Mouse (Mus musculus): Measurements from ENCODE around the gene Tatdn2.

Gene Tatdn2

DNA sequence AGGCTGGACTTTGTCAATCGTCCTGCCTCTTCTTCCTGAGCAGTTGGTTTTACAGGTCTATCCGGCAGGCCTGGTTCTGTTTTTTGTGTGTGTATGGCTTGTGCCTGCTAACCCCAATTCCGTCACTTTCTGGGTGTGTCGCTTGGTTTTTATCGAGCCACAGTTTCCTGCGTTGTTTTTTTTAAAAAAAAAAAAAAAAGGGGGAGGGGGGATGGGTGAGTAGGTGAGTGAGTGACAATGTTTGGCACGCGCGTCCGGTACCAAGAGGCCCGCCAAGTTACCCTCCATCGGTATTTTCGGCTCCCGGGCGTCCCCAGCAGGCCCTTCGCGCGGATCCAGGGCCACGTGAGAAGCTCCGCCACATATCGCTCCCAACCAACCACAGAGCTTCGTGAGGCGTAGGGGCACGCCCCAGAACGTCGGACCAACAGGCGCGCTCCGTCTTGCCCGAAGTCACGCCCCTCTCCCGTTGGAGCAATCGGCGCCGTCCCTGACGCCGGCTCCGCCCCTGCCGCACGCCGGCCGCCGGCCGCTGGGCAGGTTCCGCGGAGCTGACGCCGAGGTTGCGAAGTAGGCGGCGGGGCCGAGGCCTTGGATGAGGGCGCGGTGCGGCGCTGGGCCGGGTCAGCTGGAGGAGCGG lies at the start of gene Tatdn2:
Gene Tatdn2 (plus strand): TSS at position 469 of the 640 bp plus-strand sequence.
- peak; percentile 98 for DNase-seq (ENCODE audit: inconsistent ontology term)

DNA sequence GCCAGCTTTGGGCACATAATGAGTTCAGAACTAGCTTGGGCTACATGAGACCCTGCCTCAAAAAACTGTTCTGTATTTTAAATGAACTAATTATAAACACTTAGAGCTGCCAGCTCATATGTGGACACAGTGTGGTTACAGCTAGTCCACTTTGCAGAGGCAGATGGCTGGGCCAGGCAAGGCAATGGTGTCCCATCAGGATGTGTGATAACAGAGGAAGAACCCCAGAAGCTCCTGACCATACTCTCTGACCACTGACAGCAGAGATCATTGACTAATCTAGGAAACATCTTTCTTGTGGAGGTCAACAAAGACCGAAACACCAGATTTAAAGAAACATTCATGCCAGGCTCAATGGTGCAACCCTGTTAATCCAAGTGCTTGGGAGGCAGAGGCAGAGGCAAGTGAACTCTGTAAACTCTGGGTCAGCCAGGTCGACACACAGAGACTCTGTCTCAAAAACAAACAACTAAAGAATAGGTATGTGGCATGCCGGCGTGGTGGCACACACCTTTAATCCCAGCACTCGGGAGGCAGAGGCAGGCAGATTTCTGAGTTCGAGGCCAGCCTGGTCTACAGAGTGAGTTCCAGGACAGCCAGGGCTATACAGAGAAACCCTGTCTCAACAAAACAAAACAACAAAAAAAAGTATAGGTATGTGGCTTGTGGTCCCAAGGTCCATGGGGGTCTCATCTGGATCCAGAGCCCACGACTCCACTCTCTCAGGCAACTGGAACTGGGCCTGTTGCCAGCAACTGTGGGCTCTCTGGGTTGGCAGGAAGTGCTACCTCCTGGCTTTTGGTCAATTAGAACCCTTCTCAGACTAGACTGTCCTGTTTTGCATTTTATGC lies 47.3 kb upstream of the Tatdn2 start:
- DNase-seq (ENCODE audit: inconsistent ontology term): no peak

DNA sequence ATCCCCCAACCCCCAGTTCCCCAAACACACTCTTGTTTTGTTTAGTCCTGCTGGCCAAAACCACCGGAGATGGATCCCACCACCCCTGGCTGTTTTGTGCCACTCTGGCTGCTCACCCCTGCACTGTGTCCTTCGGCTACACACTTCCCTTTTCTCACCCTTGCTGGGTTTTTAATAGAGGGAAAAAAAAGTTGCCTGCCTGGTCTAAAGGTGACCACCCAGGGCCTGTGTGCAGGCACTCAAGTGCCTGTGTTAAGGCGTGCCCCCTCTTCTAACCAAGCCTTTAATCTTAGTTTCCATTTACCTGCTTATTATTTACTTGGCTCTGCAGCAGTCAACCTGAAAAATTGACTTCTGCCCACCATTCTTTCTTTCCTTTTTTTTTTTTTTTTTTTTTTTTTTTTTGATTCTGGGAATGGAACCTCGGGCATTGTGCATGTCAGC lies 46.6 kb upstream of the Tatdn2 start:
- no peak for DNase-seq (ENCODE audit: inconsistent ontology term)

DNA sequence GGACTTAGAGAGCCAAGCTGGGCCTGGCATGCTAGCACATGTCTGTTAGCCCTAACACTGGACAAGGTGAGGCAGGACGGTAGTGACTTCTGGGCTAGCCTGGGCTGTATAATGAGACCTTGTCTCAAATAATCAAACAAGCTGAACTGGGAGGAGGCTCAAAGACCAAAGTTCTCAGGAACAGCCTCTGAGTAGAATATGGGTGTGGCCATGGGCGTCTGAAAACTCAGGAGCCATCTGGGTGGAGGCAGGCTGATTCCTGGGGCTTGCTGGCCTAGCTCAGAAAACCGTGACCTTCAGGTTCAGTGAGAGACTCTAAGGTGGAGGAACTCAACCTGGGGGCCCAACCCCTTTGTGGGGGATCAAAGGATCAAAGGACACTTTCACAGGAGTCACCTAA lies 45.2 kb upstream of the Tatdn2 start:
- DNase-seq (ENCODE audit: inconsistent ontology term): no peak

DNA sequence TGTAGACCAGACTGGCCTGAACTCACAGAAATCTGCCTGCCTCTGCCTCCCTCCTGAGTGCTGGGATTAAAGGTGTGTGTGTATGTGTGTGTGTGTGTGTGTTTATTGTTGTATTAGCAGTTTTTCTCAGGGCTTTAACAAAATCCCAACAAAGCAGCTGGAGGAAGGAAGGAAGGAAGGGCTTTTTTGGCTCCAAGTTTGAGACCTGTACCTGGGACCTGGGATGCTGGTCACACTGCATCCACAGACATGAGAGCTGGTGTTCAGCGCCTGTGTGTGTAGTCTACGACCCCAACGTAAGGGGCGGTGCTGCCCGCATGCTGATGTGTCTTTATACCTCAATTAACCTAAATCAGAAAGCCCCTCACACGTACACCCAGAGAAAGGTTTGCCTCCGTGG lies 43.3 kb upstream of the Tatdn2 start:
- DNase-seq (ENCODE audit: inconsistent ontology term): no peak

DNA sequence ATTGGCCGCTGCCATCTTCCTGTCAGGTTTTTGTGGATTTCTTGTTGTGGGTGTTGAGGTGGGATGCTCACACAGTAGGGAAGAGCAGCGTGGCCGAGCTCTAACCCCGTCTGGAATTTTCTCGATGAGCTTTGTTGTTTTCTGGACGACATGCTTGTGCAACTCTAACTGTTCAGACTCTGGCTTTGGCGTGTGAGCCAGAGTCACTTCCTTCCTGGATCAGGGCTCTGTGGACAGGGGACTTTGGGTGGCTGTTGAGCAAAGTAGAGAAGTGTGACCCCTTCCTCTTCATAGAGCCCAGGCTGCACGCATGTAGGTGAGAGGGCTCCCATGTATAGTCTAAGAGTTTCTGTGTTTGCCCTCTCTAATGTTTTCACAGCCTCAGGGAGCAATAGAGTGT lies 42.7 kb upstream of the Tatdn2 start:
- DNase-seq (ENCODE audit: inconsistent ontology term): no peak

DNA sequence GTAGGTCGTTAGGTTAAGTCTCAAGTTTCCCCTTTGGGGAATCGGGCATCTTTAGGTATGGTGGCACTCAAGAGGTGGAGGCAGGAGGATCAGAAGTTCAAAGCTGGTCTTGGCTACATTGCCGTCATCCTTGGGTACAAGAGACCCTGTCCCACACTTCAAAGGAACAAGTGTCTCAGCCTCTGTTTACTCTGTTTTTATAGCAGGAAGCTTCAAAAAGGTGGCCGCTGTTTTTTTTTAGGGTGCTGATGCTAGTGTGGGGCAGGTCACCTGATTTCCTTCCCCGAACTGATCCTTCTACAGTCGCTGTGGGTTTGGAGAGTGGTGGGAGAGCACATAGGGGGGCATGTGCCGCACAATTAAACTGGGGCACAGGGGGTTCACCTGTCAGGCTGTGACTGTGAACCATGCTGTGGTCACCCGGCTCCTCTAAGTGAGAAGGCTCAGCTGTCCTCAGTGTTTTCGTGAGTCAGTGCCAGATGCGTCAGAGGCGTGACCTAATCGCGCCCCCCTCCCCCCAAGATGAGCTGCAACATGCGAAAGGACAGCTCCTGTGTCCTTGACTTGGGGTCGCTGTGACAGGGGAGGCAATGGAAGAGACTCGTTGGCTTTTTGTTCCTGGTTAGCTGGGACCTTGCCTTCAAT lies 42.0 kb upstream of the Tatdn2 start:
- no peak for DNase-seq (ENCODE audit: inconsistent ontology term)

DNA sequence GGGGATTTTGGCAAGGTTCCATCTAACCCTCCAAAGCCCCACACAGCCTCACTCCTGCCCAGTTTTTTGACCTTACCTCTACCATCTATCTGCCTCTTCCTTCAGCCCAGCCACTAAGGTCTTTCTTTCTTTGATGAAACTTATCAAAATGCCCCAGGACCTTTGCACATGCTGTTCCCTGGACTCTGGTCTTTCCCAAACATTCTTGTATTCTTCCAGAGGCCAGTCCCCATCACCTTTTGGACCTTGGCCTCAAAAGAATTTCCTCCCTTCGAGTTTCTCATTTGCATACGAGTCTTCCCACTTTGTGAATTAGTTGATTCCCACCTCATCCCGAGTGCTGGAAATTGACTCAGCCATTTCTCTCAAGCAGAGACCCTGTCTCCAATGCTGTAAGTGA lies 41.4 kb upstream of the Tatdn2 start:
- no peak for DNase-seq (ENCODE audit: inconsistent ontology term)

DNA sequence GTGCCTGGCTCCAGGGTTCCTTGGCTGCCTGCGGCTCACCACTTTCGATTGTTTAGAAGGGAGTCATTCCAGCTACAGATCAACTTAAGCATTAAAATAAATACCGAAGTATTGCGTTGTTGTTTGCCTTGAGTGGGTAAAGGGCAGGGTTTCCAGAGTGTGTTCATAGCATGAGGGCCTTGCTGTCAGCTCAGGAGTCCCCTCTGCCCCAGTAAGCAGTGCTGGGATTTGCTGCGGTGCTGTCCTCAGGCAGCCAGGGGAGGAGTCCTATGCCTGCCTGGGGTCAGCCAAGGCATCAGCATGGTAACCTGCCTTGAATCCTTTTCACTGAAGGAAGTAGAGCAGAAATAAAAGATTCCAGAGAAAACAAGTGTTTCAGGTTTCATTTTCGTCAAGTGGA lies 40.0 kb upstream of the Tatdn2 start:
- DNase-seq (ENCODE audit: inconsistent ontology term): peak; percentile 93

DNA sequence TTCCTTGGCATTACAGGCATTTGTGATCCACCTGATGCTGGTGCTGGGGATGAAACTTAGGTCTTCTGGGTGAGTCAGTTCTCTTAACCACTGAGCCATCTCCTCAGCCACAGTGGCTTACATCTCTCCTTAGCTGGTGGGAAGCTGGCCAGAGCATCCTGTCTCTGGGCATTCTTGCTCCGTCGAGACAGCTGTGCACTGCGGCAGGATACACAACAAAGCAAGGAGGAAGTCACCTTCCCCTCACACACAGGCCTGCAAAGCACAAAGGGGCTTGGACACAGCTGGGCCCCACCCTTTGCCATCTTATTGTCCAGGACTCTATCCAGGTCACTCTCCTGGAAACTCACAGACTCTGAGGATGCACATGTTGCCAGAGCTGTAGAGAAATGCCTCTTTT lies 38.6 kb upstream of the Tatdn2 start:
- DNase-seq (ENCODE audit: inconsistent ontology term): peak; percentile 50

DNA sequence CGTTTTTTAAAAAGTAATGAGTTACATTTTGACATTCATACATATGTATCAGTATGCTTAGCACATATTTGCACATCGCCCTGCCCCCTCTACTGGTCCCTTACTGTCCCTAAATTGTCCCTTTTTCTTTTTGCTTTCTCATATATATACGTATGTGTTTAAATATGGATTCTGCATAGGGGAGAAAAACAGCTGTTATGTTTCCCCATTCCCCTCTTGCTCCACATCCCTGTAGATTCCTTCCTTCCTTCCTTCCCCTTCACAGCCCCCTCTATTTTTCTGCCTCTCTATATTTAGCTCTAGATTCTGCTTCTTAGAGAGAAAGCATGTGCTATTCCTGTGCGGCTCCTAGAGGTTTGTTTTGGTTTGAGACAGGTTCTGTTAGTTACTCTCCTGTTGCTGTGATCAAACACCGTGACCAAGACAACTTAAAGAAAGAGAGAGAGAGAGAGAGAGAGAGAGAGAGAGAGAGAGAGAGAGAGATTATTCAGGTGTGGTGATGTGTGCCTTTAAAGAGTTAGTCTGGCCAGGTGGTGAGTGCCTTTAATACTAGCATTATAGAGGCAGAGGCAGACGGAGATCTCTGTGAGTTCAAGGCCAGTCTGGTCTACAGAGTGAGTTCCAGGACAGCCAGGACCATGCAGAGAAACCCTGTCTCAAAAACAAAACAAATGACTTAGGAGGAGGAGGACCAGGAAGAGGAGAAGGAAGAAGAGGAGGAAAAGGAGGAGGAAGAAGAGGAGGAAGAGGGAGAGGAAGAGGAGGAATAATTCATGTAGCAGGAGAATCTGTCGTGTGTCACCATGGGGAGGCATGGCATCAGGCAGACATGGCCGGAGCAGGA lies 37.0 kb upstream of the Tatdn2 start:
- no peak for DNase-seq (ENCODE audit: inconsistent ontology term)

DNA sequence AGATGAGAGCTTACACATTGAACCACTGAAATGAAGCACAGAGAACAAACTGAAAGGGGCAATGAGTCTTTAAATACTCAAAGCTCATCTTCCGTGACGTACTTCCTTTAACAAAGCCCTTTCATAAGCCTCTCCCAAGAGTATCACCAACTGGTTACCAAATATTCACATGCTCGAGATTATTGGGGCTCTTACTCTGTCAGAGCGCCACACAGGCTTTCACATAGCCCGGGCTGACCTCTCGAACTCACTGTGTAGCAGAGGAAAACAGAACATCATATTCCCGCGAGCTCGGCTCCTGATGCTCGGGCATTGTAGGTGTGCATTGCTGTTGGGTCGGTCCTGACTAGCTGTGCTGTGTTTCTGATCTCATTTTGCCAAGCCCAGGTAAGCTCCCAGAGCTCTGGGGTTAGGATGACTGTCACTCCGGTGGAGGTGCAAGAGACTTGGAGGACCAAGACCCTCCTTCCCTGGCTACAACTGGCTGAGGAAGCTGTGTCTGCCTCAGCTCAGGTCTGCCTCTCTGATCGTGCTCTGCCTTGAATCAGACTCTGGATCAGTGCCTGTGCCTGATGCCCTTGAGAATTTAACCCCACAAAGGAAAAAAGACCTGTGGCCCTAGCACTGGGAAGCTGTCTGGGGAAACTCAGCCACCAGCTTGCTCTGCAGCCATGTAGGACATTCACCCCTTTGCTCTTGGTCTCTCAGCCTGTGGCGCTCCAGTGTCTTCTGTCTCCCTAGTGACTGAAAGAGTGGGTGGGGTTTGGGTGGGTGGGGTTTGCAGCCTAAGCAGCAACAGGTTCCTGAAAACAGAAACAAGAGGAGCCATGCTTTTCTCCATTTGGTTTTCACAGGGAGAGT lies 36.1 kb upstream of the Tatdn2 start:
- DNase-seq (ENCODE audit: inconsistent ontology term): peak; percentile 78

DNA sequence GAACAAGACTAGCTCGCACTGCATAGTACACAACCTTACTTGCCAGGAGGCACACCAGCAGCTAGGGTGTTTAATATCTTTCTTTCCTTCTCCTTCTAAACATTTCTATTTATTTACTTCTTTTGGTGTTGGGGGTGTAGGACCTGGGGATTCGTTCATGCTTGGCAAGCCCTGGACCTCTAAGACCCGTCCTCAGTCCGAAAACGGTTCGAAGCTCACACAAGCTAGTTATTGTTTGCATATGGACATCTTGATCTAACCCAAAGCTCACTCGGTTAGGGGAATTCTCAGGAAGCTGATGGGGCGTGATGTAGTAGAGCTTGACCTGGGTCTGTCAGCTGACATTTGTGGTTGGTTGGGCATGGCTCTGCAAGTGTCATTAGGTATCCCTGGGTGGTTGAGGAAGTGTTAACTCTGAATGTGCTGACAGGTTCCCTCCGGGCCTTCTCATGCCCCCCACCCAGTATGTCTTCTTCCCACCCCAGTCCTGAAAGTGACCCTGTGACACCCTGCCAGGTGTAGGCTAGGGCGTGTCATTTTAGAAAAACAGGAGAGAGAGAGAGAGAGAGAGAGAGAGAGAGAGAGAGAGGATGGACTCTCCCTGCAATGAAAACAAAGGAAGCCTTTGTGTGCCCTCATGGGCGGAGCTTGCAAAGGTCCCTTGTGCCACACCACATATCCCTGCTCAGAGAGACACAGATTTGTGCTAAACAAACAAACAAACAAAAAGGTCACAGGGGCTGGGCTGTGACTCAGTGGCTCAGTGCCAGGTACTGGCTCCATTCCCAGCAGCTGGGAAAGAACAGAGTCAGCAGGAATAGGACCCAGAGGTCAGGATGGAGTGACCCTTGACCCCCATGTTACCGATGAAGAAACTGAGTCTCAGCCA lies 35.3 kb upstream of the Tatdn2 start:
- DNase-seq (ENCODE audit: inconsistent ontology term): peak; percentile 77

DNA sequence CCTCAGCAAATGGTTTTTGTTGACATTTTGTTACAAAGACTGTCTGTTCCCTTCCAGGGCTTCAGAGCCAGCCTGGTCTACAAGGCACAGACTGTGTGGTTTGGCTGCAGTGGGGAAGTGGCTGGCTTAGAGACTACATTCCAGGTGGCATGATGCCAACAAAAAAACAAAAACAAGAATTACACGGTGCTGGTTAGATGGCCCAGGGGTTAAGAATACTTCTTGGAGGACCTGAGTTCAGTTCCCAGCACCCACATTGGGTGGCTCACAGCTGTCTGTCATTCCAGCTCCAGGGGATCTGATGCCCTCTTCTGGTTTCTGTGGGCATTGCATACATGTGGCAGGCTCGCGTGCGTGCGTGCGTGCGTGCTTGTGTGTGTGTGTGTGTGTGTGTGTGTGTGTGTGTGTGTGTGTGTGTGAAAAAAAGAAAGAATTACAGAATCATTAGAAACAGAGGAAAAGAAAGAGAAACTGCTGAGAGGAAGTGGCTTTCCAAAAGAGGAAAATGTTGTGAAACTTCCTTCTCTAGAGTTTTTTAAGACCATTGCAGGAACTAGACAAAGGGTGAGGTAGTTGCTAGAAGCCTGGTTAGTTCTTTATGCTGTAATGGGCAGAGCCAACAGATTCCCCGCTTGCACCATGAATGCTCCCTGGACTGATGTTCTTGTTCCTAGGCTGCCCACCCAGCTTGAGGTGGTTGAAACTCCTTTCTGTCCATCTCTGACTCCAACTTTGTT lies 33.7 kb upstream of the Tatdn2 start:
- peak; percentile 56 for DNase-seq (ENCODE audit: inconsistent ontology term)

DNA sequence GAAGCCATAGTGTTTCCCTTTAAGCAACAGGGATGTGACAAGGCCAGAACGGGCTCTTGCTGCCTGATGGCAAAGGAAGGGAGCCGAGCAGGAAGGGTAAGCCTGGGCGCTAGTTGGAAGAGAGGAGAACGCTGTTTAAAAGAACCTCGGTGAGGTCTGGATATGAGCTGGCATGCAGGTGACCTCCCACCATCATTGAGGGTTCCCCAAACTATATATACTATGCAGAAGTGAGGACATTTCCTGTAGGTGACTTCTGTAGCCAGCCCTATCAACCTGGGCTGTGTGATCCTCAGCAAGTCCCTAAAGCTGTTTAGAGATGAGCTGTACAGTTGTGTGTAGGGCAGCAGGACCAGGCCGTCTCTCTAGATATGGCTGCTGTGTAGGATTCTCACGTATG lies 32.5 kb upstream of the Tatdn2 start:
- no peak for DNase-seq (ENCODE audit: inconsistent ontology term)

DNA sequence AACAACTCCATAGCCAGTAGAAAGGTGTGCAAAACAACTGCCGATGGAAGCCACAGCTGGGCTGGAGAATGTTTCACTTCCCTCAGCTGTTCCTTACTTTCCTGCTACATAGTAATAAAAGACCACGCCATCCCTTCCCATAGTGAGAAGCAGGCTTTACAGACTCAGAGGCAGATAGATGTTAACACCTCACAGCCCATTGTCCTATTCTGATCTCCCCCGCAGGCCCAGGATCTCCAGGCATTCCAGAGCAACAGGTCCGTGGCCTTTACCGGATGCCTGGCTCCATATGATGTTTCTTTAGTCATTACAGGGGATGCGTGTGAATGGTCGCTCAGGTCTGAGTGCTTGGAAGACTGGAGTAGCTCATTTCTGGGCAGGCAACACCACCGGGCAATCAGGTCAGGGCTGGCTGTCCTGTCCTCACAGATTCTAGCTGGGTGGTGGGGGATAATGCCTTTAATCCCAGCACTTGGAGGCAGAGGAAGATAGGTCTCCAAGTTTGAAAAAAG lies 29.2 kb upstream of the Tatdn2 start:
- no peak for DNase-seq (ENCODE audit: inconsistent ontology term)

DNA sequence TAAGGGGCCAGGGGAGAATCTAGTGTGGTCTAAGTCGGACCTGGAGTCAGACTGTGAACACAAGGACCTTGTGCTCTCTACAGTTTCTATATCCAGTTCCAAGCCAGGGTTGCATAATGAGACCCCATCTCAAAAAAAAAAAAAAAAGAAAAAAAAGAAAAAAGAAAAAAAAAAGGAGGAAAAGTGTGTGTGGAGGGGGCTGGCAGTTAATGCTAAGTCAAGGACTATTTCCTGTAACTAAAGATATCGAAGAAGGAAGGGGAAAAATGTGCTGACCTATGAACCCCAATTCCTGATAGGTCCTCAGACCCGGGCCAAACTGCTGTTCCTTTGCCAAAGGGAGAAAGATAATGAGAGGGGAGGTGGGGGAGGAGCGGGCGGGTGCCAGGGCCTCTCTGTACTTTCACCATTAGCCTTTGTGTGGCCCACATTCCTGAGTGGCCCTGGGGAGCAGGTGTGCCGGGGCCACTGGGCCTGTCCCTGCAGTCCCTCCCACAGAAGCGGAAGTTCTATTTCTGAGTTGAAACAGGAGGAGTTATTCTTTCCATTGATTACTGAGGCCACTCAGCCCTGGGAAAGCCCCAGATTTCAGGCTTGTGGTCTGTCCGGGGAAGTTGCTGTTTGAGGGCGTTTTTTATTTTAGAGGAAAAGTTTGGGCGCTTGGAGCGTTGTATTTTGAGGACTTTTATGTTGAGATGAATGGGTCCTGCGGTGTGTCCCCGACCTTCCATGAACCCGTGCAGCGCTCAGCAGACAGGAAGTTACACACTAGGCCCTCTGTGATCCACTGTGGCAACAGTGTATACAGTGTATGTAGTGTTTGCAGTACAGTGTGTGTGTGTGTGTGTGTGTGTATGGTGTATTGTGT lies 28.3 kb upstream of the Tatdn2 start:
- peak; percentile 95 for DNase-seq (ENCODE audit: inconsistent ontology term)

DNA sequence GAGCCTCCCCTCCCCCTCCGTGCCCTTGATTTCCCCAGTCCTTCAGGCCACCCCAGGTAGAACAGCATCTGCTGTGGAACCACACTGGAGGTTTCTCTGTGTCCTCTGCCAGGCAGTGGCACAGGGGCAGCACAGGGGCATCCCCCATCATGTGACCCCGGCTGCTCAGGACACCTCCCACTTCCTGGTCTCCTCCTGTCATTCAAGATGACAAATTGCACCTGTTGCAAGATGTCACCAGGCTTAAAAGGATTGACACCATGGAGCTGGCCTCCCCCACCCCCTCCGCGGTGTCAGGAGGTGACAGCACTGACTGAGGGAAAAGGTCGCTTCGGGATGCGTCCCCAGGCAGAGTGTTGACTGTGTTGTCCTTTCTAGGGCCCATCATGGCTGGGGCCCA lies 27.0 kb upstream of the Tatdn2 start:
- DNase-seq (ENCODE audit: inconsistent ontology term): no peak
